Mouse (Mus musculus): Measurements from ENCODE around the gene Pls3.

GRCm38 (mm10) chrX:75814958-75815357 lies 60.0 kb downstream of the Pls3 start:
- TF ChIP-seq CTCF (IDR thresholded peaks at IDR 0.05; ENCODE audit: low read depth, low read length) (no peak), POLR2A (IDR thresholded peaks at IDR 0.05; ENCODE audit: borderline replicate concordance, low read depth, low read length) (no peak)
